Mouse (Mus musculus) right cerebral cortex, postnatal 4 days (tissue): ENCODE data around the gene Enox1.

Experiments used
- DNase-seq: peaks from one replicate; pipeline ENCODE4 v3.0.0-alpha.2; 2022

Gene Enox1

GRCm38 (mm10) chr14:77714931-77715535 is 558.5 kb downstream of the Enox1 start:
- DNase-seq = no peak

DNA sequence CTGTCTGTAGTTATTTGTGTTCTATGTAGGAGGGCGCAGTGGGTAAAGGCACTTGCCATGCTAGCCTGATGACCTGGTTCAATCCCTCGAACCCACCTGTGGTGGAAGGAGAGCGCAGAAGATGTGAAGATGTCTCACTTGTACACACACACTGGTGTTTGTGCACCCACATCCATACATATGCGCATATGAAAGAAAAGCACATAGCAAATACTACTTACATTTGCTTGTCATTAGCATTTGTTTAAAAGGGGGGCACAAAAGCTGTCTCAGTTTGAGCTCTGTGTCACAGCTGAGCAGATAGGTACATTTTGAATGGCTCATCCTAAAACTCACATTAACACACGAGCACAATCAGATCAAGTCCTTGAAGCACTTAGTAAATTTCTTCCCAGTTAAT is 560.4 kb downstream of the Enox1 start:
- DNase-seq = no peak

DNA sequence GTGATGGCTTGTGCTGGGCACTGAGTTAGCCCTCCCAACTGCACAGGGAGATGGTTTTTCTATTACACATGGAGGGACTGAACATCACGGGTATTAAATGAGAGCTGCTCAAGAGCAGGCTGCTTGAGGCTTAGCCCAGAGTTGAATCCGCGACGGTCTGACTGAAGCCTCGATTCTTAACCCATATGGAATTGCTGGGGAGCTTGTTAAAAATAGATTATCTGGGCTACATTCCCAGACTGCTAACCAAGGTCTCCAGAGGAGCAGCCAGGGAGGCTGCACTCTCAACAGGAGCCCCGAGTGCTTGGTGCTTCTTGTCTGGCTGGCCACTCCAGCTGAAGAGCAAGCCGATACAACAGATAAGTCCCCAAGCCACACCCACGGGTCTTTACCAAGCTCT is 562.3 kb downstream of the Enox1 start:
- no peak for DNase-seq

- DNase-seq = no peak
Observed at GRCm38 (mm10) chr14:77738056-77738455, 581.5 kb downstream of the Enox1 start.

DNA sequence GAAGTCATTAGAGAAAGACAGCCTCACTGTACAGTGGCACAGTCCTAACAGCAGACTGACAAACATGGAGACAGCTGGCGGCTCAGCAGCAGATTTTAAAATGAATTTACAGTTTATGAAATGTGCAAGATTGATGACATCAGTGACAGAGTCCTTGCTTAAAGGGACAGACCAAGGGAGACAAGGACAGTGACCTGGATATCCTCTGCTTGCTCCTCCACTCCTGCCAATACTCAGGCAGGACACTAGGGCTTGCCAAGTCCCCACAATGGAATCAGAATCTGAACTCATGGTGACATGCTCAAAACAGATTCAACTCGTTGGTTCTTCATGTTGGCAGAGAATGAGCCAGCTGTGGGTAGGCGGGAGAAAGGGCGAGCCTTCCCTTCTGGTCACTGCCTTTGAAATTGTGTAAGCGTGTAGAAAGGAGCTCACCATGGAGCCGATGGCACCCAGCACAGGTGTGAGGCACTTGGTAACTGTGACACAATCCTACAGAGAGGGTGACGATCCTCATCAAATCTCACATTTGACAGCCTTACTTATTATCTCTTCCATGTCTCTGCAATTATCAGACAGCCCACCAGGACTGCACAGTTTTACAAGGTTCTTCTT is 582.3 kb downstream of the Enox1 start:
- no peak for DNase-seq

DNA sequence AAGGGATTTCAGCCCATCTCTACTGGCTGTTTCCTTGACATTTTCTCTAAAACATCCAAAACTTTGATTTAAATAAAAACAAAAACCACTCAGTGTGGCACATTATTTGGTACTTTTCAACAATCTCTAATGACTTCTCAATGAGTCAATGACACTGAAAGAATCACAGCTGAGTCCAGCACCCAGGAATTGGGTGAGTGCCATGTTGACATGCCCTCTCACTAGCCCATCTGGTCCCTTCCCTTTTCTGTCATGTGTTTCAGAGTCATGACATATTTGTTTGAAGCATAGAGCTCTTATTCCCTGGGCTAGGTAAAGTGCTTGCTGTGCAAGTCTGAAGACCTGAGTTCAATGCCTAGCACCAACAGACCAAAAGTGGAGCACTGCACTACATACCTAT is 582.8 kb downstream of the Enox1 start:
- no peak for DNase-seq

DNA sequence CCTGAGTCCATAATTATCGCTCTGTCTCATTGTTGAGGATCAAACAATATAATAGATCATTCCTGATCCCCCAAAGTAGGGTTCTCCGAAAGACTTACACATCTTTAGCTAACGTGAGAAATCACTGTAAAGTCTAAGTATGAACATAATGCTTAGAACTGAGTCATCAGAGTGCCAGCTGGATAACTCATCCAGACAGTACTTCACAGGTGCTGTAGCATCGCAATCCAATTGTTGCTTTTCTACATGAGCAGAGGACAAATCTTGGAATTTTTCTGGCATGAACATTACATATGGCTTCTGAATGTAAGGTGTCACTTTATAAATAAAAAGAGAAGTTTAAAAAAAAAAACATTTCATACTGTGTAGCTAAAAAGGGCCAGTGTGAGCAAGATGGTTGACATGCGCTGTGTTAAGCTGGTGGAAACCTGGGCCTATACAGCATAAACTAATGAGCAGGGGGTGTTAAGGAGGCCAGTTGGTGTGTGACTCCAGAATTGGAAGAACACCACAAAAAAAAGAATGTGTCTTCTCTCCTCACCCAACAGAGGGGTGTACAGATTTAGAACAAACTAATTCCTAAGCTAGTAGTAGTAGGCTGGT is 588.2 kb downstream of the Enox1 start:
- no peak for DNase-seq

DNA sequence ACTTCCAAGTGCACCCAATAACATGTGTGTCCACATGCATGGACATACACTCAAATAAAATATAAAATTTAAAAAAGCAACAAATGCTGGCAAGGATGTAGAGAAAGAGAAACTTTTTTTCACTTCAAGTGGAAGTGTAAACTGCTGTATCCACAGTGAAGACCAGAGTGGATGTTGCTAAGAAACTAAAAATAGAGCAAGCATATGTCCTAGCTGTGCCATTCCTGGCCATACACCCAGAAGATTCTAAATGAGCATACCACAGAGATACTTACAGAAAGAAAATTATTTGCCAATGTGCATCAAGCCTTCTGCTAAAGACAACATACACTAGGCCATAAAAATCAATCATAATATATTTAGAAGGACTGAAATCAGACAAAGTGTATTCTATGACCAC is 592.4 kb downstream of the Enox1 start:
- DNase-seq = no peak
